Mouse (Mus musculus) right cerebral cortex, adult 18-20 months (tissue): ENCODE measurements around the gene Bnc1.

Experiments
- DNase-seq: peaks from one replicate; pipeline ENCODE4 v3.0.0; 2022; ENCODE audit warnings: mixed read lengths

The Bnc1 gene

DNA sequence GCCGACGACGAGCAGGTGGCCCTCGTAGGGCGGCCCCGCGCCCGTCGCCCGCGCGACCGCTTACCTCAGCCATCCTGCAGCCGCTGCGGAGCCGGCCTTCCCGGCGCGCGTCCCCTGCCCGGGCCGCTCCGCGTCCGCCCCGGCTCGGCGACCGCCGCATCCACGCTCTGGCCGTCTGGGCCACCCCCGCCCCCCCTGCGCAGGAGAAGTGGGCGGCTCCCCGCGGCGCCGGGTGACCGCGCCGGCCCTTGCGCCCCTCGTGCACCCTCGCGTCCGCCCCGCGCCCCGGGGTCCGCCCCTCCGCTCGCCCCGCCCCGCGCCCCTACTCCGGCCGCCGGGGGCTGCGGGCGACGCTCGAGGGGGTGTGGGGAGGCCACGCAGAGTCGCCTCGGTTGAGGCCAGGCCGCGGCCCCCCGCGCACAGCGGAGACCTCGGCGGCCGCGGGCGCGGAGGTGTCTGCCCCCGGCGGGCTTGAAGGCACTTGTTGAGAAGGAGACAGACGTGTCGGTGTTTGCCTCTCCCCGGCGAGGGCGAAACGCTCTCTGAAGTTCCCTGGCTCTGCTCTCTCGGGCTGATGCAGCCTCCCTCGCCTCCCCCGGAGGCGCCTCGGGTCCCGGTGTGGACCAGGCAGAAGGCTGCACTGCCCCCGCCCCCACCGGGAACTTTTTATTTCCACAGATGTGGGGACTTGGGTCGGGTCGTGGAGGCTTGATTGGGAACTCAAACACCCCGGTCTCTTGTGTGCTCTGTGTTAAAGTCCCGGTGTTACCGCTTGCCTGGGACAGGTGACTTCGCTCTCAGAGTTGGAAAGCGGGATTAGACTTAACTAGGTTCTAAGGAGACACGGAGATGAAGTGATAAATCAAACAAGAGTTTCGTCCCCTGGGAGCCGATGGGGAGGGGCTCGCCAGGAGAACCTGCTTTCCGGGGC, at the start of gene Bnc1:
Gene Bnc1, minus strand, starts transcription at position 162 of the 931 bp plus-strand sequence.
- no peak for DNase-seq

DNA sequence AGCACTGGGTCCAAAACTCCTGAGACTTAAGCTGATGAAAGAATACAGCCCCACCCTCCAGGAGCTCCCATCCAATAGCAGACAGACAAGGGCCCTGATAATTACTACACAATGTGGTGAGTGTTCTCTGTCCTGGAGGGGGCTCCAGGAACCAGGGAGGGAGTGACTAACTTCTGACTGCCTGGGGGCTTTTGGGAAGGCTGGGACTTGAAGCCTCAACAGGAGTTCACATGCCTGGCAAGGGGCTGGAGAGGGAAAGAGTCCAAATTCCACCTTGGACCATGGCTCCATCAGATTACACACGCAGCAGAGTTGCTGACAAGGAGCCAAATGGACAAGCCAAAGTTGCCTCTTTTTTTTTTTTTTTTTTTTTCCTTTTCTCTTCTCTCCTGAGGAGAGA, 41.3 kb upstream of the Bnc1 start:
- DNase-seq: no peak

DNA sequence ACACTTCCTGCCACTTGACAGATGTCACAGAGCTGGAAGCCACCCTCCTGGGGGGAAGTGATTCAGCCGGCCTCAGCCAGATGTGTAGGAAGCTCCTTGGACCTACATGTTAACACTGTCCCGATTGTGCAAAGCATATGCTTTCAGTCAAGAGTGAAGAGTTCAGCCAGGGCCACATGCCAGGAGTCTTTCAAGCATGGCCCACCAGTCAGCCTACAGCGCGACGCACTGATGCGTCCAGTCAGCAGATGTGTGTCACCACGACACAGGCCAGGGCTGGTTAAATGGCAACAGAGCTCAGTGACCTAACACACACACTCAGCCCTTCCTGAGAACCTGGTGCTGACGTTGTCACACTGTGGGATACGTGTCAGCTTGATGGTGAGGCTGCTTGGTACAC, 37.6 kb upstream of the Bnc1 start:
- DNase-seq: no peak

DNA sequence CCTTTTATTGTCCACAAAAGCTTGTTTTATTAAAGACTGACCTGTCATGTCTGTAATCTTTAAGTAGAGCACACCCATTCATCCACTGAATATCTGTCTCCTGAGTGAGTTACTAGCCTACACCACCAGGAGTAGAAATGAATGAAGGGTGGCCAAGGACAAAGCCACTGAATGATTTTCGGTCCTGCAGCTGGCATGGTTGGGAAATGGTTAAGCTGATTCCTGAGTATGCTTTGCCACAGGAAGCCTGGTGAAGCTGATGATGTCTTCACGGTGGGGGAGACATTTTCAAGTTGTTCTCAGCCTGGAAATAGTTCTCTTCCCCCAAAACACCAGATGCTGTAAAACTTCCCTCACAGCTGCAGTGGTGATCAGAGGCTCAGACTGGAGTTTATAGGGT, 33.7 kb upstream of the Bnc1 start:
- no peak for DNase-seq

DNA sequence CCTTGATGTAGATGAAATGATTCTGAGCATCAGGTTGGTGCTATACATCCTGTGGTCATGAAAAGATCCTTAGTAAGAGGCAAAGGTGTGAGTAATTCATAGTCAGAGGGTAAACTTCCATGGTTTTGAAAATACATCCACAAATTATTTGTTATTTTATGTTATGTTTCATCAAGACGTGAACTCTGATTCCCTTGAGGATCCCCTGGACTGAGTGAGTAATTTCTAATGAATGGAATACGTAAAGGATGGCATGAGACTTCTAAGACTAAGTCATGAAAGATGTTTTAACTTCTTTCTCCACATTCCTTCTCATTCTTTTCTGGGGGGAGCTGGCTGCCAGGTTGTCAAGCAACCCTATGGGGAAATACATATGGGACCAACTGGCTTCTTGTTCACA, 31.6 kb upstream of the Bnc1 start:
- no peak for DNase-seq

DNA sequence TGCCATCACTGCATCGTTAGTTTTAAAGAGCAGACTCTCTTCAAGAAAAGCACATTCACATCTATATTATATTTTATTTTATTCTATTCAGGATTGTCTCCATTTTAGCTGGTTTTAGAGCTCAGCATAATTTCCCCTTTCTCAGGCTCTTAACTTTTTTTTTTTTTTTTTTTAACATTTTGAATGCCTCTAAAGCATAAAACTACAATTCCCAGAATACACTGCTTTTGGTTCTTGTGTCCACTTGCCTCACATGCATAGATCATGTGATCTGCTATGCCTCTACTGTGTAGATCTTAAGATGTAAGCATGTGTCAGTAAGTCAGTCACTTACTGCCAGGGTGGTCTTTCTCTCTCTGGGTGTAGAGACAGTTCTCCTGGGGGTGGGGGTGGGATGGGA, 30.3 kb upstream of the Bnc1 start:
- DNase-seq: no peak

DNA sequence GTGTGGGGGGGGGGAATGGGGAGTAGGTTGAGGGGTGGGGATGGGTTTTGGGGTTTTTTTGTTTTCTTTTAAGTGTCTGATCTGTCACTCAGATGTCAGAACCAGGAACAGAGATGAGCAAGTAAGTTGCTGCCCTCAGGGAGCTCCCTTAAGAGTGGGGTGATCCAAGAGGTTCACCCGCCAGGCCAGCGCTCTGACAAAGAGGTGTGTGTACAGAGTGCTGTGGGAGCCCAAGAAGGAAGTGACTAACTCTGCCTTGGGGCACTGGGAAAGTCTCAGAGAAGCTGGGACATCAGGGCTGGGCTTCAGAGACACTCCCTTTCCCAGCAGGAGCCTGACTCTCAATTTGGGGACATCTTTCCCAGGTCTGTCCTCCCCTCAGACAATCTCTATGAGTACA, 25.9 kb upstream of the Bnc1 start:
- DNase-seq: no peak

DNA sequence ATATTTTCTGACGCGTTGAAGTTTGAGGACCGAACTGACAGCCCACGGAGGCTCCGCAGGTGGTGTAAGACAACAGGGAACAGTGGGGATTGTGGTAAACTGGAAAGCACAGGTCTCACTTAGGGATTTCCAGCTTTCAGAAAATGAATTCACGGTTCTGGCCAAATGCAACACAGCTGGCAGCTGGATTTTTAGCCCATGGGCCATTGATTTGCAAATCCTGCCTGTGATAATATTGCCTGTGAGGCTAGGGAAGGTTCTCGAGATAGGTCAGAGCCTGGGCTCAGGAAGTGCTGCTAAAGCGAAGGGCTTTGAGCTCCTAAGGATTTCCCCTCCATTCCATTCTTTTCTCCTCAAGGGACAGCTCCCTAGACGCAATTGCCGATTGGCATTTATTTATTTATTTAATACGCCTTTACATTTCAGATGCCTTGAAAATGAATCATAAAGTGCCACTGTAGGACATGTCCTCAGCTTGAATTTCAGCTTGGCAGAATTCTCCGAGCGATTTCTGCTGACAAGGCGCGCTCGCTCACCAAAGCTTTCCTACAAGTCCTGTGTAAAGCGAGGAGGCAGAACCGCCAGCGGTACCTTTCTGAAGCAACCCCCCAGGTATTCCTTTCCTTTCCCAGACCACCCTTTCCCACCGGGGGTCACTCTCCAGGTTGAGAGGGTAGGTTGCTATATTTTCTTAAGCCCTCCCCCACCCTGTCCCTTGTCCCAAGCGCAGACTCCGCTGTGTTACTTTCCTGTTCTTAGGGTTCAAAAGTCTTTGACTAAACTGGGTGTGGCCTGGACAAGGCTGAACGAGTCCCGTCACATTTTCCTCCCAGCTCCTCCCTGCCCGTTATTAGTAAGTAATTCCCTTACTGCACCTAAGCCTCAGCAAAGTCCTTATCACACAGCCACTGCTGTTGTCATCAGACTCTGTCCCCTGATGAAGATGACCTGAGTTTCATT, 24.9 kb upstream of the Bnc1 start:
- no peak for DNase-seq

DNA sequence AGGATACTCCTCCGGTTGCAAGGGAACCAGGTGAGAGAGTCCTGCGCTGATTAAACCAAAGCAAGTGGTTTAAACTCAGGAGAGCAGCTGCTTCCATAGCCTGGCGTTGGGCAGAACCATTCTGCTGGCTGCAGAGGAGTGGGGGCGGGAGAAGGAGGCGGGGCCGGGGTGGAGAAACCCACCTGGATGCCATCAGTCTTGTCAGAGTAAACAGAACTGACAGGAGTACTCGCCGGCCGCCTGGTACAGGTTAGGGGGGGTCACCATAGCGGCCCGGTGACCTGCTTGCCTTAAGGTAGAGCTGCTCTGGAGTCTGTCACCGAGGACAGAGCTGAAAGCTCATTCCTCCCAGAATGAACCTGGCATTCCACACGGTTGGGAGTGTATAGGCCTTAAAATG, 20.4 kb upstream of the Bnc1 start:
- DNase-seq: no peak

DNA sequence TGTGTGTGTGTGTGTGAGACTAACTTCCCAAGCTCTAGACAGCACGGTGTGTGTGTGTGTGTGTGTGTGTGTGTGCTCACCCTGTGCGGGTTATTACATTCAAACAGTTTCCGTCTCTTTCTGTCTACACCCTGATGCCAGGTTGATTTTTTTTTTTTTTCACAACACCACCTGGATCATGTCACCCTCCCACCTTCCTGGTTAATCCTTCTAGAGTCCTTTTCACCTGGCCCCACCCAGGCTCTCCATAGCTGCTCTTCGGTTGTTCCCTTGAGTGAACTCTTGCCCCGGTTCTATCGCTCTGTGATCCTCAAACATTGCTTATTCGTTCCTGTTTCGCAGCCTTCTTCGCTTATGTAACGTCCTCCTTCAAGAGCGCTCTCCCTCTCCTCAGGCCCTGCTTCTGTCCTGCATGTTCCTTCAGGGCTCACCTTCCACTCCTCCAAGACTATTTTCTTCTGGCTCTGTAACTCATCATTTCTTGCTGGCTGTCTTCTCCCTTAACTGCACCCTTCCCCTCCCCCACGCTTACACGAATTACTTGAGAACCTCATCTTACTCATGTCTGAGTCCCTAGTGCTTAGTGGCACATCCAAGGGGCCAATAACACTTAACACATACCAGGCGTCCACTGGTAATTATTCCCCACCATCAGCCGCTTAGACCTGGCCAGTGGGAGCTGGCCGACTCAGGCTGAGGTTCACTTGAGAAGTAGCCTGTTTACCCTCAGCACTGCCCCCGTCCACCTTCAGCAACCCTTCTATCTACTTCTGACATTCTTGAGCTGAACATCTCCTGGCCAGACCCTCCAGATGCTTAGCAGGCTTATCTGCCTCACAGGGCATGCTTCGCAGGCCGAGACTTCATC, 19.7 kb upstream of the Bnc1 start:
- DNase-seq: no peak

DNA sequence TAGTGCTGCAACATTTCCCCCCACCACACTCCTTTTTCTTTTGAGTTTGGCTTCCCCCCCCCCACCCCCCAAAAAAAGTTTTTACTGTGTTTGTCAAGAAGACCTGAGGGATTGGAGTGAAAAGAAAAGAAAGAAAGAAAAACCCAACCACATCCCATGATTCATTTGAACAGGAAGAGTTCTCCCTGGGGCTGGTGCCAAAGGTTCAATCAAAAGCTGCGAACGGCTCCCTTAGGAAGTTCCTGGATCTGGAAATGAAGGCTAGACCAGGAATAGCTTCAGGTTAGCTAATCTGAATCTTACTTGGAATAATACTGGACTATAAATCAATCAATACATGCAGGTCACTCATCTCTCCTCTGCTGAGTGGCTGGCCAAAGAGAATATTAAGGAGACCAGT, 15.1 kb upstream of the Bnc1 start:
- no peak for DNase-seq

DNA sequence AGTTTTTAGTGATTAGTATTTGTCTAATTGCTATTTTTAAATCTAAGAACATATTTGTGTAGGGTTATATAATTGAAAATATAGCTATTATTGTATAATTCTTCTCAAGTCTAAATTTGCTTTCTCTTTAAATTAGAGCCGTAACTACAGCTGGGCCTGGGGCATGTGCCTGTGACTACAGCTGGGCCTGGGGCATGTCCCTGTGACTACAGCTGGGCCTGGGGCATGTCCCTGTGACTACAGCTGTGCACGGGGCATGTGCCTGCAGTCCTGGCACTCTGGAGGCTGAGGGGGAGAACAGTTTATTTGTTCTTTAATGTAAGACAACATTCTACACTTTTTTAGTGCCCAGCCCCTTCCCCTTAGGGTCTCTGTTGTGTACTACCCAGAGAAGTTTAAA, 12.1 kb upstream of the Bnc1 start:
- no peak for DNase-seq

DNA sequence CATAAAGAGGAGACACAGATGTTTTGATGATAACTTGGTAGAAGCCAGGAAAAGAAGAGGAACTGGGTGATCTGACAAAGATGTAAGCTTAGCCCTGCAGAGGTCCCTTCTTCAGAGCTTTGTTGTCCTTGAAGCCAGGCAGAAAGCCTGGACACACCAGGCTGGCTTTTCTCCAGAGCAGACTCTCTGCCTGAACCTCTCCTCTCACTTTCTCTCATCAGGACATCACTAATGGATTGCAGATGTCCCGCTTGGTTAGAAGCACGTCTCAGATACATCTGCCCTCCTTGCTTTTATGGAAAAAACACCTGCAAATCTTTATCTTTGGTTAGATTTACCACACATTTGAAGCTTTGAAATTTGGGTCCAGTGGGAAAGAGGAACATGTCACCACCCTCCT, 7.7 kb upstream of the Bnc1 start:
- no peak for DNase-seq

DNA sequence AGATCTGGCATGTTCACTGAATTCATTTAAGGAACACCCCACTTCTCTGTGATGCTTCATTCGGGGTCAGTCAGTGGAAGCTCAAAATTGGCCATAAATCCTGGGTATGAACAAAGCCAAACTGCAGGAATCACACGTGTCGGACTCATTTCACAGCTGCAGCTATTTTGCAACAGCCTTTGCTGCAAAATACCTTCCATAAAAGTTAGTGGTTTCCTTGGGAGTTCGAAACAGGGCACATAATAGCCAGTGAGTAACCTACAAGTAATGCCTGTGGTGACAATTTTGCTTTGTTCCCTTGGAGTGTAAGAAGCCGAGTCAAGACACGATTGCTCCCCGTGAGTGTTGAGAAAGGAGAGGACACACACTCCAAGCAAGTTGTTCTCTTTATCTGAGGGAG, 7.3 kb upstream of the Bnc1 start:
- no peak for DNase-seq

DNA sequence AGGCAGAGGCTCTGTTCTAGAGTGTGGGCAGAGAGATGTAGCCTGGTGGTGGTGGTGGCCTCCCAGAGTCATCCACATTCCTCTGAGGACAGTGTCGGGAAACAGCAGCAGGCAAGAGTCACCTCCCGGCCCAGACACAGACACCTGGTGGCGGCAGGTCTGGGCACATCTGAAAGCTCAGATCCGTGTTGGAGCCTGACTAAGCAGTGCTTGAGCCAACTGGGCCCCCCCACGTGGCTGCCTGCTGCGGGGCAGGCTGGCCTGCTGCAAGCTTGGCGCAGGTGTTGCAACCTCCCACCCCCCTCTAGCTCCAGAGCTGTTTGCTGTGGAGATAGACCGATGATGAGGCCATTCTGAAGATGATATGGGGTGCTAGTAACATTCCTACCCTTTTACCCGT, 3.9 kb upstream of the Bnc1 start:
- DNase-seq: no peak

DNA sequence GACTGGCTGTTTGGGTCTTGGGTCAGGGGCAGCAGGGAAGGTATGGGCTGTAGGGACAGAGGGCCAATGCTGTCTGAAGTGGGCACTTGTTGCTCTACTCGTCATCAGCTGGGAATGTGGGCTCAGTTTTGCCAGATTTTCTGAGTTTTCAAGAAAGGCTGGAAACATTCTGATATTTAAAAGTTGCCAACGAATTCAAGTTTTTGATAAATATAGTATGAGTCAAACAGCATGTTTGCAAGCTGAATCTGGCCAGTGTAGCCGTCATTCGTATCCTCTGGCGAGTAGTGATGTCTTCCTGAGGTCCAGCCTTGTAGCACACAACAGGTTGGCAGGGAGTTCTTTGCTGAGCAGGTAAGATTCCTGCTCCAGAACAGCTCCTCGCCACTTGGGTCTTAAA, 3.0 kb upstream of the Bnc1 start:
- no peak for DNase-seq

DNA sequence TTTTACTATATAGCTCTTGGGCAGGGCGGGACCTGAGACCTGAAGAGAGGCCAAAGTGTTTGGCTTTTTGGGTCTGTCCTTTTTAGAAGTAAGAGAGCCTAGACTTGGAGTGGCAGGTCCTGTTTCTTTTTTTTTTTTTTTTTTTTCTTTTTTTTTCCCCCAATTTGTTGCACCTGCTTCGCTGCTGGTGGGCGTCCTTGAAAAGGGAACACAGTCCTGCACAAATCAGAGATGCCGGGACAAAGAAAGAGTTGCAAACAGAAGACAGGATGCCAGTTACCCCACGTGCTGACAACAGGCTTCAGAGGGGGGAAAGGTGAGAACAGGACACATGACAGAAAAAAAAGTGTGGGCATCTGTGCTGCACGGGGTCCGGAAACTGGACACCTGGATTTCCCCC, 1.0 kb upstream of the Bnc1 start:
- no peak for DNase-seq

DNA sequence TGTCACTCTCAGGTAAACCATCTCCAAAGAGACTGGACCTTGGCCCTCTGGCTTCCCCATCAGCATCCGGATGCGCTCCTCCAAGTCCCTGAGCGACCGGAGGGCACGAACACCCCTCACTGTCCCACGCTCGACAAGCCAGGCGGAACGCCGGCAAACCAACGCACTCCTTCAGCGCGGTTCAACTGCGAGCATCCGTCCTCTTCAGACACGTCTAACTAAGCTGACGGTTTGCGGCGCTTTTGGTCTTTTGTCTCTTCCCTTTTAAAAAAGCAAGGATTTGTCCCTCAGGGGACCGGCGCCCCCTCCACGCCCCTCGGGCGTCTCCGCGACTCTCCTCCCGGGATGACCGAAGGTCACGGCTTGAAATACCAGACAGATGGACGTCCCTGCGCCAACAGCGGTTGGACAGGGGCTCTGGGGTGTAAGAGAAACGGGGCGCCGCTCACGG, 456 bp downstream of the Bnc1 start:
- DNase-seq: no peak

DNA sequence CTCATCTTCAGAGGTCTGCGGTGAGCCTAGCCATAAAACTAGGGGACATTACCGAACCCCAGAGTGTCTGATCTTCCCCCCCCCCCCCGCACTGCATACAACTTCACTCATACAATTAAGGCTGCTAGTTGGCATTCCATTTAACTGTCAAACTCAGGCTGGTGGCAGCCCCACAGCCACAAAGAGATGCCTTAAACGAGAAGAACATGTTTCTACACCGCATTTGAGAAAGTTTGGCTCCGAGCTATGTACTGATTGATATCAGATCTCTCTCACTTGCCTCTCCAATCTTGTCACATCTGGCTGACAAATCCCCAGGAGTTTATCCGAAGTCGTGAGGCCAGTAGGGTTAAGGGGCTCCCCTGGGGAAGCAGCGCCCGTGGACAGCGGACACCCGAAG, 976 bp downstream of the Bnc1 start:
- DNase-seq: no peak

DNA sequence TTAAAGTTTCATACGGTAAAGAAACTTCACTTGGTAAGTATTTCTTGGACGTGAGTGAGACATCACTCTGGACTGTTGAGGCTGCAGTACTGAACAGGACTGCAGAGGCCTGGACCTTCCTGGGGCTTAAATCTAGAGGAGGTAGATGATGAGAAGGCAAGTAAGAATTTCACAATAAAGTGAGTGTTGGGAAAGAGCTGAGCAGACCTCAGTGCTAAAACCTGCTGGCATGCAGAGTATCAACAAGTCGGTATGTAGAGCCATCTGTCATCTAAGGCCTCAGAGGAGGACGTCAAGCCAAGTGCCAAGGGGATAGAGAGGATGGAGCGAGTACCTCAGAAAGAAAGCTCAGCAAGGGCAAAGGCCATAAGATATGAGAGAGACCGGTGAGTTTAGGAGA, 8.4 kb downstream of the Bnc1 start:
- no peak for DNase-seq

DNA sequence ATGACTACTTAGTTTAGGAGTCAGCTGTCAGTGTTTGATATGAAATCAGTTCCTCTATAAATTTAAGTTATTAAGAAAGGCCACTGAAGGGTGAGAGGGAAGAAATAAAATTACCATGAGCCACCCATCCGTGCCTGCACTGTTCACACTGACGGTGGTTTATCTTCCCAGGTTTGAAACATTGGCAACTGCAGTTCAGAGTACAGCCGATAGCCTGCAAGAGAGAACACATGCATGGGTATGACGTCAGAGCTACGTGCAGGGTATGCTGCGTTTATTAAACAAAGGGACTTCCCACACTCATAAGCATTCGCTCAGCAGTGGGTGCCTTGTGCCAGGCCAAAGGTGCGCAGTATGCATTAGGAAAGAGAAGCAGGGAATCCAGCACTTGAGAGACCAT, 13.8 kb downstream of the Bnc1 start:
- no peak for DNase-seq

DNA sequence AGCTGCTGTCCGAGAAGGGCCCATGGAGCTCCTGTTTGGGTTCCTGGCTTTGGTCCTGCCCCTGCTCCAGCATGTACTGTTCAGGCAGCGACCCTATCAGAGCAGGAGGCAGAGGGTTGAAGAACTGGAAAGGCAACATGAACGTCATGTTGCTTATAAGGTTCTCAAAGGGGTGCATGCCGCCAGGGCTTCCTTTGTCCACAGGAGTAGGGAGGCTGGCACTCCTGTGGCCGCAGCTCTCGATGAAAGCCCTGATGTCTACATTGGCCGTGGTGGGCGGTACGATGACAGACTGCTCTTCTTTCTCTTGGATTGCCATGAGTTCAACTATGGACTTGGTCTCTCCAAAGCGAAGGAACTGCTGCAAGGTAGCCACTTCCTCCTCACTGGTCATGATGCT, 17.5 kb downstream of the Bnc1 start:
- no peak for DNase-seq

DNA sequence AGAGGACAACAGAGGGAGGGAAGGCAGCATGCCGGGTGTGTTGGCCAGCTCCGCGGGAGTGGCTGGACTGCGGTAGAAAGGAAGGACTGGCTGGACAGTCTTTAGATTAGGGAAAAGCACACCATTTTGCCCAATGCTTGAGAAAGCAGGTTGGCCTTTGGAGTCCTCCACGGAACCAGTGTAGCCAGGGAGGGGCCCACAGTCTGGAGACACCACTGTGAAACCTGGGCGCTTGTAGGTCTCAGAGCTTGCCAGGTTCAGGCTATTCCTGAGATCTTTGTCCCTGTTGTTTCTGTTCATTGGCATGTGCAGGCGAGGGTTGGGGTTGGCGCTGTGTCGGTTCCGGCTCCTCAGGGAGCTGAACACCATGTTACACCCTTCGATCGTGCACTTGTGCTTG, 18.2 kb downstream of the Bnc1 start:
- DNase-seq: no peak
